Mouse (Mus musculus) G1E (cell line): ENCODE measurements around the gene Hs6st3. TPM values are rescaled to one million over a fixed set of nuclear protein-coding genes. Genes with fewer than 3 reads are reported as not detected.

Source experiments
- ATAC-seq: 2 replicates; pipeline ENCODE4 v1.8.0; 2016; ENCODE audit warnings: mild to moderate bottlenecking; ENCODE audit not compliant: insufficient number of reproducible peaks, poor library complexity, low FRiP score, severe bottlenecking; ENCODE audit errors: extremely low read depth
- DNase-seq: peaks from one replicate; pipeline ENCODE4 v3.0.0; 2012; ENCODE audit warnings: low spot score
- H3K27me3 ChIP-seq: 2 replicates; pipeline ENCODE4 v1.6.1; 2012; ENCODE audit warnings: mild to moderate bottlenecking, low read length, inconsistent platforms; ENCODE audit not compliant: insufficient read depth
- H3K36me3 ChIP-seq: replicated peaks from 2 replicates; pipeline ENCODE3; 2012; ENCODE audit warnings: mild to moderate bottlenecking, inconsistent platforms
- H3K4me1 ChIP-seq: 2 replicates; pipeline ENCODE4 v1.6.1; 2012; ENCODE audit warnings: low read depth, low read length, inconsistent platforms, mixed read lengths; ENCODE audit not compliant: insufficient read depth
- H3K4me3 ChIP-seq: 2 replicates; pipeline ENCODE4 v1.5.1; 2012; ENCODE audit warnings: low read depth, mild to moderate bottlenecking, inconsistent platforms, low read length, moderate library complexity, mixed read lengths
- H3K9me3 ChIP-seq: replicated peaks from 2 replicates; pipeline ENCODE4 v1.6.1; 2012; ENCODE audit warnings: inconsistent platforms
- CTCF ChIP-seq: IDR thresholded peaks from 2 replicates; pipeline ENCODE4 v1.5.1; 2012; ENCODE audit warnings: low read depth, low read length, inconsistent platforms, mixed read lengths
- GATA1 ChIP-seq: IDR thresholded peaks from 2 replicates; pipeline ENCODE4 v1.6.1; 2012; ENCODE audit warnings: borderline replicate concordance, low read length, inconsistent platforms, mixed read lengths
- GATA2 ChIP-seq: IDR thresholded peaks from 2 replicates; pipeline ENCODE4 v1.6.1; 2012; ENCODE audit warnings: low read depth, low read length, inconsistent platforms, borderline replicate concordance
- POLR2AphosphoS5 ChIP-seq: IDR thresholded peaks from 2 replicates; pipeline ENCODE4 v1.6.1; 2012; ENCODE audit warnings: low read depth, low read length, inconsistent platforms; ENCODE audit not compliant: insufficient replicate concordance
- TAL1 ChIP-seq: conservative IDR thresholded peaks from 2 replicates; pipeline ENCODE4 v1.6.1; 2012; ENCODE audit warnings: low read depth, low read length, inconsistent platforms, mixed read lengths
- polyA plus RNA-seq: library from polyadenylated mRNA; stranded (reverse); fragments of >175 nt; gene quantifications from 2 replicates; pipeline ENCODE4 v1.2.3, GENCODE M21; 2012
- total RNA-seq, 2 experiments: library from RNA; stranded (forward) in 1 of 2; stranded (reverse) in 1 of 2; fragments of 200-1000 nt in 1 of 2; fragments of >200 nt in 1 of 2; fragmentation: Nextera tagmentation in 1 of 2; gene quantifications; 2 replicates each; pipeline ENCODE4 v1.2.3; 2014 to 2017

Hs6st3 gene
- total and polyA plus RNA-seq, 3 experiments: 0.11 TPM; not detected in 2

GRCm38 (mm10) chr14:119667421-119667820, 529.3 kb downstream of the Hs6st3 start:
- Histone ChIP-seq H3K4me3 (no peak overlapping the region), H3K4me1 (no peaks in the 10 kb centered on the region), H3K36me3 (no peaks in the 10 kb centered on the region), H3K9me3 (peaks cover 50% of the 10 kb centered on the region), H3K27me3 (no peaks in the 10 kb centered on the region)
- DNase-seq (no peak), ATAC-seq (no peak)
- TF ChIP-seq CTCF (no peak), GATA1 (no peak), POLR2AphosphoS5 (no peak), GATA2 (no peak), TAL1 (no peak)

- peaks cover 52% of the 10 kb centered on the region for H3K9me3 ChIP-seq
- H3K27me3 ChIP-seq: no peaks in the 10 kb centered on the region
- DNase-seq (no peak), ATAC-seq (no peak)
- H3K36me3 ChIP-seq: no peaks in the 10 kb centered on the region
- H3K4me1 ChIP-seq: no peaks in the 10 kb centered on the region
- H3K4me3 ChIP-seq: no peak overlapping the region
- TF ChIP-seq POLR2AphosphoS5 (no peak), TAL1 (no peak), GATA1 (no peak), GATA2 (no peak), CTCF (no peak)
Observed at GRCm38 (mm10) chr14:119670836-119671587, 532.9 kb downstream of the Hs6st3 start.

- TF ChIP-seq GATA2 (no peak), CTCF (no peak)
- DNase-seq (no peak), ATAC-seq (no peak)
- no peaks in the 10 kb centered on the region for H3K36me3 ChIP-seq
- no peaks in the 10 kb centered on the region for H3K27me3 ChIP-seq
- peaks cover 42% of the 10 kb centered on the region for H3K9me3 ChIP-seq
- no peaks in the 10 kb centered on the region for H3K4me1 ChIP-seq
- no peak overlapping the region for H3K4me3 ChIP-seq
Observed at GRCm38 (mm10) chr14:119678574-119678973, 540.4 kb downstream of the Hs6st3 start.

GRCm38 (mm10) chr14:119680052-119680451, 541.9 kb downstream of the Hs6st3 start:
- H3K4me3 ChIP-seq: no peak overlapping the region
- H3K27me3 ChIP-seq: no peaks in the 10 kb centered on the region
- no peak for TF ChIP-seq GATA2
- no peak for TF ChIP-seq POLR2AphosphoS5
- no peak for TF ChIP-seq CTCF
- TF ChIP-seq TAL1: no peak
- TF ChIP-seq GATA1: no peak
- DNase-seq (no peak), ATAC-seq (no peak)
- H3K4me1 ChIP-seq: no peaks in the 10 kb centered on the region
- H3K36me3 ChIP-seq: no peaks in the 10 kb centered on the region
- H3K9me3 ChIP-seq: peaks cover 41% of the 10 kb centered on the region

GRCm38 (mm10) chr14:119687885-119688284, 549.7 kb downstream of the Hs6st3 start:
- TF ChIP-seq GATA2 (peak; percentile 9; the same call in 1 of the 2 replicates), POLR2AphosphoS5 (no peak), TAL1 (no peak)
- no peak overlapping the region for H3K4me3 ChIP-seq

GRCm38 (mm10) chr14:119699982-119700381, 561.8 kb downstream of the Hs6st3 start:
- peaks cover 36% of the 10 kb centered on the region for H3K9me3 ChIP-seq
- H3K27me3 ChIP-seq: no peaks in the 10 kb centered on the region
- ATAC-seq (no peak), DNase-seq (no peak)
- no peaks in the 10 kb centered on the region for H3K36me3 ChIP-seq
- no peaks in the 10 kb centered on the region for H3K4me1 ChIP-seq
- no peak overlapping the region for H3K4me3 ChIP-seq
- TF ChIP-seq GATA1 (no peak), TAL1 (no peak), POLR2AphosphoS5 (no peak), CTCF (no peak), GATA2 (no peak)

More at GRCm38 (mm10) chr14:119687885-119688284, 549.7 kb downstream of the Hs6st3 start:
- Histone ChIP-seq H3K9me3 (peaks cover 28% of the 10 kb centered on the region), H3K36me3 (no peaks in the 10 kb centered on the region), H3K4me1 (no peaks in the 10 kb centered on the region; the same call in 1 of the 2 replicates), H3K27me3 (no peaks in the 10 kb centered on the region)
- ATAC-seq (no peak), DNase-seq (no peak)
